Mouse (Mus musculus): ENCODE results near the gene Rhobtb1. TPM values are rescaled to one million over a fixed set of nuclear protein-coding genes. Genes with fewer than 3 reads are reported as not detected.
A peak's percentile ranks its signal among the peaks of the same experiment; 100 is the strongest.

Rhobtb1 gene
- total RNA-seq, 2 experiments from 2014 or later = 10.0 to 11.4 TPM

DNA sequence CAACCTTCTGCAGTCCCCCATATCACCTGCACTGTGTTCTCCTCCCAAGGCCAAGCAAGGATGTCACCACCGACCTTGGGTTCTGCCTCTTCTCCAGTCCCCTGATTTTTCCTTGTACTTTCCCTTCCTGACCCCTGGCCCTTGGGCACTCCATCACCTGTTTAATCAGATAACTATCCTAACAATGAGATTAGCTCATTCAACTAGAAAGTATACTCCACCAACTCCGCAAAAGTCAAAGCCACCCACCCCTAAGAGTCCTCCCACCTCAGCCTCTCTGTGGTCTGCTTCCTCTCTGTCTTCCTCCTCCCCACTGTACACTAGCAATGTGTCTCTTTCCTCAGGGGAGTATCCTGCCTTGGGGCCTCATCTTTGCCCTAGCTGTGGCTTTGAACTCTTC, 107.9 kb downstream of the Rhobtb1 start:
- intact Hi-C loops (cut with DNase I) = no loop called here
- DNase-seq (ENCODE audit: low spot score in 2 of 2) = no peak

DNA sequence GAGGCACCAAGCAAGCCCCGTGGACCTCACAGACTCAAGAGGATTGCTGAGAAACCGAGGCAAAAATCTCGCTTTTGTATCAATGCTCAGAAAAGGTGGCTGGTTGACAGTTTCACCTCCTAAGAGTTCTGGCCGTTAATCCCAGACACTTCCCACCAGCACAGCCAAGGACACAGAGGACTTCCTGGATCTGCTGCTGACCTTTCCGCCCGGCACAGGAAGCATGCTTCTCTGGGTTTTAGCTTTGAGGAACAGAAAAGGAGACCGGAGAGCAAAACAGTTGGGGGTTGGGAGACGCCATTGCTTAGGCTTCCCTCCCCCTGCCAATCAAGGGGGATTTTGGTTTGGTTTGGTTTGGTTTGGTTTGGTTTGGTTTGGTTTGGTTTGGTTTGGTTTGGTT, 108.7 kb downstream of the Rhobtb1 start:
- intact Hi-C loops (cut with DNase I) = no loop called here
- DNase-seq (ENCODE audit: low spot score in 2 of 2) = no peak

DNA sequence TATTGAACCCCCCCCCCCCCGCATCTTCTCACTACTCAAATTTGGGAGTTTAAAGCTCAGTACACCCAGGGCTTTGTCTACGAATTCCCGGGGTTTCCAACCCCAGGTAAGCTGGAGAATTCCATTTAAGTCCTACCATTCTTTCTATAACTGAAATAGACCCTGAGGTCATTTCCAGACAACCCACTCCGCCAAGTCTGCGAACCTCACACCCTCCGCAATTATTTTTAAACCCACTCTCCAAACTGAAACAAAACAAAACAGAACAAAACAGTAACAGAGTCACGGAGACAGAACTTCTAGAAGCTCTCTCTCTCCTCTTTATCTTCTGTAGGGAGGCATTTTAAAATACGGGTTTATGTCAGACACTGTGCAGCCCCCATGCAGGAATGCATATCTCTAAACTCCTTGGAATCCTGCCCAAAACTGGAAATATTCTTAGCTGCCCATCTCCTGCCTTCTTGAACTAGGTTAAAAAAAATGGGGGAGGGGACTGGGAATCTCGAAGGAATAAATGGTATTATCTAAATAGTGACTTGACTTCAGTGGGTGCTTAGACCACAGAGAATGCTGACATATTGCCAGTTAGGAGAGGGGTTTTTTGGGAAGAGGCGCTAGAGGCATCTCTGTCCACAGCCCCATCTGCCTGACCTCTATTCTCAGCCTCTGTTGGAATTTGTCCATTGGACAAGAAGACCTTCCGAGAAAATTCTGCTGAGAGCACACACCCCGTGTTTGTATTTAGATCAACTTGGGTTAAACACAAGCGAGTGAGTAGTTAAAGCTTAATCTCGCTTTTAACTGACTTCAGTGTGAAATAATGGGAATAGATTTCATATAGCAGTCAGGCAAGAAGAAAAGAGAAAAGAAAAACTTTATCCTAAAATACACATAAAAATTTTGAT, 111.9 kb downstream of the Rhobtb1 start:
- no peak for DNase-seq (ENCODE audit: low spot score in 2 of 2)
- intact Hi-C loops (cut with DNase I) = no loop called here

DNA sequence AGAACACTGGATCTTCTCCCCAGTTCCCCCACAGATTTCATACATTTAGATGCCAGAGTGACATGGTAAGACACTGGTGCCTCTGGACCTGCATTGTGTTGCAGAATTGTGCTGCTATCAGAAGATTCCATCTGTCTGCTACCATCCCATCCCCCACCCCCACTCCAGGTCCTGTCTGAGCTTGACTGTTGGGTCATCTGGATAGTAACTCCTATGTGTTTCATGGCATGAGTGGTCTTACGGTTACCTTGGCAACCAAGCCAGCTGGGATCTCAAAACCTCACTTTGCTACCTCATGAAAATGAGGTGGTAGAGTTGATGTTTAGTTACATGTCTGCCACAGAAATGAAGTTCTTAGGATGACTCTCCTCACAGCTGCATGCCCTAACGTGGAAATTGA, 112.7 kb downstream of the Rhobtb1 start:
- intact Hi-C loops (cut with DNase I) = no loop called here
- DNase-seq (ENCODE audit: low spot score in 2 of 2) = no peak

DNA sequence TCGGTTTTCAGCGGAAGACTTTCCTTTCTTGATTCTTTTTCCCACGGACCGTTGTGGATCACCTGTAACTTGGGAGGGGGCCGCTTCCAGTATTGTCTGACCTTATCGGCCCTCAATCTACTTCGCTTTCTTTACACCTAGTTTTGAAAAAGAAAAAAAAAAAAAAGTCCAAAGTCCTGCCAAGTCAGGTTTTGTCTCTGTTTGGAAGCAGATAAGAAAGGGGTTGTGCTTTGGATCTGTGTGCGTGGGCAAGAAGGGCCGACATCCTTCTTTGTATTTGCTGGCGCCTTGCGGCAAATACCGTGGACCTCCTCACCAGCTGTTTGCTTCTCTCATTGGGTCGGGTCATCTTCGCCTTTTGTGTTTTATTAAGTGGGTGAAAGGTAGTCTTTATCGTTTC, 114.2 kb downstream of the Rhobtb1 start:
- intact Hi-C loops (cut with DNase I) = no loop called here
- no peak for DNase-seq (ENCODE audit: low spot score in 2 of 2)

DNA sequence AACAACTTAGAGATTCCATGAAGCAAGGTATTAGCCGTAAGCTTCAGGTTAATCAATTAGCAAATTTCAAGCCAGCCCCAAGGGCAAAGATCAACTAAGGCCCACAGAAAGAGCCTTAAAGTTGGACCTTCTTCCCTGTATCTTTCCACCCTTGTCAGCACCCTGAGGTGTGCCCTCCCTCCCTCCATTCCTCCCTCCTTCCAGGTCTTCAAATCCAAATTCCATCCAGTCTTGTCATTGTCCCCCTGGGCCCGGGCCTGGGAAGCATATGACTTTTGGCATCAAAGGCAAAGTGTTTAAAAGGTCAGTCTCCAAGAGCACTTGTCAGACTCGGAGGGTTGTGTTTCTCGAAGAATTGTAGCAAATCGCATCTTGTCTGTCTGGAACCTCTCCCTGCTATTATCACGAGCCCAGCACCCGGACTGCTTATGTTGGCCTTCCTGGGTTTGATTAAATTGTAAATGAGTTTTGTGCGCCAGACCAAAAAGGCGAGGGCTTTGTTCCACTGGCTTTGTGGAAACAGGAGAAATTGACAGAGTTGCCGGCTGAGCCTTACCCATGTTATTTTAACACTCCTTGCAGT, 116.9 kb downstream of the Rhobtb1 start:
- no peak for DNase-seq (ENCODE audit: low spot score in 2 of 2)
- intact Hi-C loops (cut with DNase I) = no loop called here

DNA sequence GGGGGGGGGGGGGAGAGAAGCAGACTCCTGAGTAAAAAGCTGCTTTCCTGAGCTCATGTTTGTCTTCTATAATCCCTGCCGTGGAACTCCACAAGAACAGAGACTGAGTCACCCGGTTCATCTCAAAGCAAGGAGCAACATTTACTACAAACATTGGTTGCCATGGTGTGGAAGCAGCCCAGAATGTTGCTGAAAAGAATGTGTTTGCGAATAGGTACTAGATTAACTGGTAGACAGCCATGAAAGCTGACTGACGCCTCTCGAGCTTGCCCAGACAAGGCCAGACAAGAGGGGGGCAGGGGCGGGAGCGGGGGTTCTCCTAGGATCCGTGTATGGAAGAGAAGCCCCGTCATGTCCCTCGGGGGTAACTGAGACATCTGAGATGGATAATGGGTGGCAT, 120.2 kb downstream of the Rhobtb1 start:
- peak; percentile 10 to 33 for DNase-seq (ENCODE audit: low spot score in 2 of 2)
- intact Hi-C loops (cut with DNase I) = no loop called here

DNA sequence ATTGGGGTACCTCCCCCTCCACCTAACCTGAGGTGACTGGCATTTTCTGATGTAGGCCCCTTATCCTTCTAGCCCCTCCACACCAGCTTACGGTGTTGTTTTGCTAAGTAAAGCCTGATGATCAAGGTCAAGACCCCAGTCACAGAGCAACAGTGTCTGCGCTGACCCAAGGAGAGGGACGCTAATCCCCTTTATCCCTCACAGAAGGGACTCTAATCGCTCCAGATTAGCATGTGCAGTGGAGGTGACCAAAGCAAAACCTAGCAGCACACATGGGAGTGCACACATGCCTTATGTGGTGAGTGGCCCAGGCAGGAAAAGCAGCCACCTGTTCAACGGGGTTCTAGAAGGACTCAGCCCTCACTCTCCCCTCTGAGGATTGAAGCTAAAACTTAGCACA, 123.0 kb downstream of the Rhobtb1 start:
- intact Hi-C loops (cut with DNase I) = no loop called here
- DNase-seq (ENCODE audit: low spot score in 2 of 2) = no peak

DNA sequence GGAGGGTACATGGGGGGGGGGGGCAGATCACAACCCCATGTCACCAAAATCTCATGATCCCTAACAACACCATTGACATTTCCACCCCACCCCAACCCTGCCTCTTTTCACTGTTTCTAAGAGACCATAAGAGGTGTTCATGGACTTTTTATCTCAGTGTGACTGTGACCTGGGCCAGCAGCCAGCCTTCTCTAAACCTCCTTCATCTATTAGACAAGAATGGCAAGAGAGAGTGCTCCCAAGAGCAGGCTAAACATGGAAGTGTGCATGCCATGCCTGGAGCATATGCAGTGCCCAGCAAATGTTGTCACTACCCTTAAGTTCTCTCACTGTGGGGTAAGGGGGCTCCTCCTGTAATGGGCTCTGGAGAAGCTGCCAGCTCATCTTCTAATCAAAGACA, 123.5 kb downstream of the Rhobtb1 start:
- intact Hi-C loops (cut with DNase I) = no loop called here
- DNase-seq (ENCODE audit: low spot score in 2 of 2) = no peak

DNA sequence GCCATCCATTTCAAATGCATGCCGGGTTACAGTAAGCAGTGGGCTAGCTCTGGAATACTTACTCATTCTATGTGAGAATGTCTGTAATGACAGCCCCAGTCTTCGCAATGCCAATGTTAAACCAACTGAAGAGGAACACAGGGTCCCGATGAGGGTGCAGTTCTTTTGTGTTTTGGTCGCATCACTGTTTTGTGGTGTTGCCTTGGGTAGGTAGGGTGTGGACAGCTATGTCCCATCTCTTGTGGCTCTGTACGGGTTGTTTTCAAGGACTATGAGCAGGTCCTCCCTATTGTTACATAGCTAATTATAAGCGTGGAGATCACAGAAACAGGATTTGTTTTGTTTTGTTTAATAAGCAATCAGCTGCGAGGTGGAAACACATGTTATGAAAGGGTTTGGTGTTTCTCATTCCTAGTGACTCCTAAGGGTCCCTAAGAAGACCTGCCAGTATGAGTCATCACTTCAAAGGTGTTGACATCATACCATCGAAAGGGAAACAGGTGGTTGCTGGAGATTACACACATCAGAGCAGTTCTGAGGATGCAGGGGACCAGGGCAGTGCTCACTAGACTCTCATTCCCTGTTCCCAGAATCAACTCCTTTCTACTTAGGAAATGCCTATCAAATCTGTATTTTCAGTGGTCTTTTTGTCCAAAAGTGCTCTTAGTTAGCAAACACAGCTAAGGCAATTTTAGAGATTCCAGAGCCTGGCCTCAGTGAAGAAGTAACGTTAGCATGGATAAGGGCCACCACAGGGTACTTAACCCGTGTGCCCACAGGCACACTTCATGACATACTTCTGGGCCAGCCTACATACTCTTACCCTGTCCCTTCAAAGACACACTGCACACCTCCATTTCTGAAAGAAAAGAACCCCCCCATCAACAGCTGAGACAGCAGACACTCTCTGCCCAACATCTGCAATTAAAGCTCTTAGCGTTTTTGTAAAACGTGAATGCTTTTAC, 124.9 kb downstream of the Rhobtb1 start:
- no peak for DNase-seq (ENCODE audit: low spot score in 2 of 2)
- intact Hi-C loops (cut with DNase I) = no loop called here

DNA sequence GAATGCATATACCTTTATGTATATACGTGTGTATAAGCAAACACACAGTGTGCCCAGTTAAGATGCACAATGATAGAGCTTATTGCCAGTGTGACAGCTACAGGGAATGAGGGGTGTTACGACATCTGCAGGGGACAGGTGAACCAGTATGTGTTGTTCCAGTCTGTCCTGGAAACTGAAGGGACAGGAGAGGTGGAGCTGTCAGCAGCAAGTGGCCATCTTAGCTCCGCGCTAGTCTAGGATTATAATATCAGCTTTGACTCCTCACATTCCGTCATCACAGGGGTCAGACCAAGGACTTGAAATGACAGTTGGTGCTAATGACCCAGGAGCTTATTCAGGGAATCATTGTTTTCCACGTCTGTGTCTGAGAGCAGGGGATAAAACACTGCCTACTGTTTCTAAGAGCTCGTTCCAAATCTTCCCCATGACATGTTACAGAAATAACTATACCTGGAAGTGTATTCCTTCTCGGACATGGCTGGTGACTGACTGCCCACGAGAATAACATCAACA, 125.7 kb downstream of the Rhobtb1 start:
- DNase-seq (ENCODE audit: low spot score in 2 of 2) = no peak
- intact Hi-C loops (cut with DNase I) = no loop called here

DNA sequence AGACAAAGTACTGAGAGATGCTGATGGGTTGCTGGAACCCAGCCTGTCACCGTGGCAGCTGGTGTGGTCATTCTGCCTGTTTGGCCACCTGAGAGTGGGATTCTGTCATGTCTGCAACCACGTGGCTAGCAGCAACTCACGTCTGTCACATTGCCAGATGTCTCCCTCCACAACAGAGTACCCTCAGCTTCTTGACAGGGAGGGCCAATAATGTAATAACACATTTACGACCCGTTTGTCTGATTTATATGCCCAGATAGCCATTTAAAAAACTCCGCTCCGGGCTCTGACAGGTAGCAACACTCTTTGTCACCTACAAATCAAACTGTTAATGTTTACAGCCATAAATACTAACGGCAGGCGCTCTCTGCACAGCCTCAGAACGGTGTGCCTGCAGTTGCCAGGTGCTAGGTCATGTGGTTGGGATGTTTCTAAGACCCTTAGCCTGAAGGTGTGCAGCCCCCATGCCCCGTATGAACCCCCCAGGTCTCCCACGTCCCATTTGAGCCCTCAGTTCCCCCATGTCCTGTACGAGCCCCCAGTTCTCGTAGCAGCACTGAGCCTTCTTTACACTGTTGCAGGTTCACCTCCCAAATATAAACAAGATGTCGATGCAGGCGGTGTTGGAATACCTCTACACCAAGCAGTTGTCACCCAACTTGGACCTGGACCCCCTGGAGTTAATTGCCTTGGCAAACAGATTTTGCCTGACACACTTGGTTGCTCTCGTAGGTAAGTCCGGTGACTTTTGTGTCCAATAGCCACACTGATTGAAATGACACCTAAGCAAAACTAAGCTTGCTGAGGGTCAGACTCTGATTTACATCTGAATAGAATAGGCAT, 127.8 kb downstream of the Rhobtb1 start:
- intact Hi-C loops (cut with DNase I) = no loop called here
- no peak for DNase-seq (ENCODE audit: low spot score in 2 of 2)

DNA sequence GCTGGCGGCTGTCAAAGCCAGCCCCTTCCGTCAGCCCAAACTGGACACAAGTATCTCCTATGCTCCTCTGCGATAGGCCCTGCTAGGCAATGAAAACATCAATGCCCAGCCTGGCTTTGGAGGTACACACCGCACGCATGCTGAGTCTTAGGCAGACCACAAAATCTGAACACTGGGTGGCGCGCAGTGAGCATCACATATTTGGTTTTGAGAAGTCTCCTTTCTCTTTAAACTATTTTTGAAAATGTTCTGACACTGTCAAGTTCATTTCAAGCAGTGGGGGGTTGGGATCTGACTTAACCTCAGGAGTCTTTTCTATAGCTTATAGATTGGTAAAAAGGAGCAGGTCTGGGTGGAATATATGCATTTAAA, 128.4 kb downstream of the Rhobtb1 start:
- peak in 1 of 2 experiments; percentile 16 for DNase-seq (ENCODE audit: low spot score in 2 of 2)
- intact Hi-C loops (cut with DNase I) = no loop called here

DNA sequence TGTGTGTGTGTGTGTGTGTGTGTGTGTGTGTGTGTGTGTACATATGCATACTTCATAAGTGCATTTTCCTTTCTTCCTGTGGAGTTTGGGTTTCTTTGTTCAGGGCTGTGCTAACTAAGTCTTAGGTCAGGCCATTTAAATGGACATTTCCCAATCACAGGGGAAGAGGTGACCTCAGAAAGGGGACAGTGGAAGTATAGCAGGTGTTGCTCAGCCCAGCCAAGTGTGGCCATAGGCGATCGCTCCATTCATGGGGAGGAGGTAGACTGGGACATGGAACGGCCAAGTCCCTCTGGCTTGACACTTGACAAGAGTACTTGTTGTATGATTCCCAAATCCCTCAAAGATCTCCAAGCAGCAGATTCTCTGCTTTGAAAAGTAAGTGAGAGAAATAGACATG, 135.7 kb downstream of the Rhobtb1 start:
- intact Hi-C loops (cut with DNase I) = no loop called here
- DNase-seq (ENCODE audit: low spot score in 2 of 2) = no peak

DNA sequence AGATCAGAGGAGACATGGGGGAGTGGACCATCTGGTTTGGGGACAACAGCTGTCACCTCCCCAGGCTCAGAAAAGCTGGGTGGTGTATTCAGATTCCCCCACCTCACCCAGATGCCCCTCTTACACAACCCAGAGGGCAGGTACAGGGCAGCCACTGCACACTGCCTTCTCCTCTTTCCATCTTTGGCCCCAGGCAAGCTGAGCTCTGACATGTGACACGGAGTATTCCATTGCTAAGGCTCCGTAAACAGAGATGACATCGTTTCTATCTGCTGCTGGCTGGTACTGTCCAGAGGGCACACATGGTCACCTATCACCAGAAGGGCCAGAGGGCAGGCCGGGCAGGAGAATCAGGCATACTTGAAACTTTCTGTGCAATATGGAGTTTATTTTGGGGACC, 136.9 kb downstream of the Rhobtb1 start:
- intact Hi-C loops (cut with DNase I) = no loop called here
- no peak for DNase-seq (ENCODE audit: low spot score in 2 of 2)

DNA sequence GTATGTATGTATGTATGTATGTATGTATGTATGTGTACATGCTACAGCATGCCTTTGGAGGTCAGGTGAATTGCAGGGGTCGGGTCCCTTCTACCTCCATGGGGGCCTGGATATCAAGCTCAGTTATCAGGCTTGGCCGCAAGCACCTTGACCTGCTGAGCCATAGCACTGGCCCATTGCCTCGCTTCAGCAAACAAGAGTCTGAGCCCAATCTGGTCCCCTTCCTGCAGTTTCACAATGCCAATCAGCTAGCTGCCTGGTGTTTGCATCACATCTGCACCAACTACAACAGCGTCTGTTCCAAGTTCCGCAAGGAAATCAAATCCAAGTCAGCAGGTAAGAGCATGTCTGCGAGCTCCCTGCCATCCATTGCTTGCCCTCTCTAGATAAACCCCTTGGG, 137.5 kb downstream of the Rhobtb1 start:
- intact Hi-C loops (cut with DNase I) = no loop called here
- no peak for DNase-seq (ENCODE audit: low spot score in 2 of 2)

DNA sequence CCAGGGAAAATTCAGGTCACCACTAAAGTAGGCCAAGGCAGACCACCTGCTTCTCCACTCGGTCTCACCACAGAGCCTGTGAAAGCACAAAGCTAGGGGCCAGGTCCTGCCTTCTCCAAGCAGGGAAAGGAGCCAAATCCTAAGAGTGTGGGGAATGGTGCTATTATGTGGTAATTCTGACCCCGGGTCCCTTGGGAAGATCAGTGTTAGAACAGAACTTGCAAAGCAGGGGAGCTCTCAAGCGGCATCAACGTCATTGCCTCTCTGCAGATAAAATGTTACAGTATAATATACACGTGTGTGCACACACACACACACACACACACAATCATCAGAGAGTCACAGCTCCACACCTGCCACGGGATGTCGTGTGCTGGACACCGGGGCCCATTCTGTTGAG, 139.5 kb downstream of the Rhobtb1 start:
- intact Hi-C loops (cut with DNase I) = no loop called here
- DNase-seq (ENCODE audit: low spot score in 2 of 2) = no peak

DNA sequence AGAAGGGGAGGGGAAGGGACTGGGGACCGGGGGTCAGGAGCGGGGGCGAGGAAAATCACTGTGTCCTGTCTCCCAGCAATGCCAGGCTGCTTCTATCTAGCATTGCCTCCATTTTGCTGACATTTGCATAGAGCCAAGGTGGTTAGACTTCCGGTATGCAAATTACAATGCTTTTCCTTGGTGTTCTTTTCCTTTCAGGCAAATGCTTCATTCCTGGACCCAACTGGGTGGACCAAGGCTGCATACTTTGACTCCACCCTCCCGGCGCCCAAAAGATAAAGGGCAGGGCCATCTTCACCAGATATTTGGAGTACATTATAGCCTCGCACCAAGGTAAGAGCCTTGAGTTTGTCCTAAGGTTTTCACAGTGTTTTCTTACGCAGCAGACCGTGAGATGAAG, 144.7 kb downstream of the Rhobtb1 start:
- DNase-seq (ENCODE audit: low spot score in 2 of 2) = no peak
- intact Hi-C loops (cut with DNase I) = no loop called here

DNA sequence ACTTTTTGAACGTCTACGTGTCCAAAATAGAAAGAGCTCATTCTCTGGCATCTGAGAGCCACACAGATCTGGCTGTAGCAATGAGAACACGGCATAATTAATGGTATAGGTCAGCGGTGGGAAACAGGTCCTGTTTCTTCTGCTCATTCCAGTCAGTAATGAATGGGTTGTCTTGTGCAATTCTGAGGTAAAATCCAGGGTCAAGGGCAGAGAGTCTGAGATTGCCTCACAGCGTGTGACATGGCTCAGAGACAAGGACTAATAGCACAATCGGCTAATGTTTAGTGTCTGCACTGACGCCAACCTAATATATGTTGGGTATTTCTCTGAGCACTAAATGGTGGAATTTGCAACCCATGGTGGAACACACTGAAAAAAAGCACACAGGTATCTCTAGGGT, 148.8 kb downstream of the Rhobtb1 start:
- intact Hi-C loops (cut with DNase I) = no loop called here
- DNase-seq (ENCODE audit: low spot score in 2 of 2) = no peak

All from left cerebral cortex, postnatal 14 days (tissue).